Mouse (Mus musculus): Measurements from ENCODE around the gene Tmem30c.

GRCm38 (mm10) chr16:57250991-57251390 lies 41.7 kb downstream of the Tmem30c start:
- TF ChIP-seq CTCF (IDR thresholded peaks at IDR 0.05) (no peak), EP300 (IDR thresholded peaks at IDR 0.05) (no peak)

Data from lung, postnatal 0 days (tissue).